Mouse (Mus musculus) Patski (cell line): ENCODE measurements around the gene Rasa2. TPM values are rescaled to one million over a fixed set of nuclear protein-coding genes. Genes with fewer than 3 reads are reported as not detected.

Source experiments
- ATAC-seq: fragments of 100-300 bp; one replicate; pipeline ENCODE4 v1.8.0; 2021
- CTCF ChIA-PET: fragments of 350-600 bp; sonication (Branson Sonifier 250); formaldehyde crosslinking; loops from one replicate; lab custom pipeline; 2022; ENCODE audit warnings: inconsistent platforms; lab: Charles Lee
- POLR2A ChIA-PET: fragments of 350-600 bp; sonication (Branson Sonifier 250); formaldehyde crosslinking; loops from one replicate; lab custom pipeline; 2022; ENCODE audit warnings: antibody characterized with exemption, inconsistent platforms; lab: Charles Lee
- DNase-seq: peaks from one replicate; pipeline ENCODE4 v3.0.0-alpha.2; 2011; ENCODE audit warnings: low read depth, low spot score
- H3K27me3 ChIP-seq: fragments of 371-371 bp; one replicate; pipeline ENCODE4 v1.5.1; 2021
- CTCF ChIP-seq: fragments of 100-300 bp; IDR thresholded peaks from one replicate; pipeline ENCODE4 v1.5.1; 2021
- in situ Hi-C: fragments of 300-500 bp; cut with MboI; formaldehyde crosslinking; loops from 3 replicates; pipeline ENCODE4 v1.11.1; 2018; ENCODE audit warnings: low pct_unique_long_range_greater_than_20kb, mixed read lengths
- polyA plus RNA-seq: library from polyadenylated mRNA; unstranded; gene quantifications from one replicate; pipeline ENCODE4 v1.2.3, GENCODE M21; 2021

Gene Rasa2
- polyA plus RNA-seq, 1 experiment from 2014 or later = 14.6 TPM

GRCm38 (mm10) chr9:96669877-96670276 is 38.5 kb upstream of the Rasa2 start:
- POLR2A ChIA-PET = interaction anchor here (0.5 to 1.4 kb wide), 4 partner anchors 17 to 148 kb away, joined by 3 to 5 read pairs (median 4); no protein-coding TSS in a partner anchor
- in situ Hi-C loops = loop anchor here (5.0 kb wide), 1 partner anchor 127 kb away; no protein-coding TSS in a partner anchor
- H3K27me3 ChIP-seq = no peaks in the 10 kb centered on the region
- CTCF ChIA-PET = interaction anchor here (0.9 to 4.2 kb wide), 27 partner anchors 9 to 204 kb away, joined by 3 to 30 read pairs (median 4); no protein-coding TSS in a partner anchor
- peak; percentile 95 for ATAC-seq
- peak; percentile 81 for TF ChIP-seq CTCF
- DNase-seq = peak; percentile 35

- ChIA-PET POLR2A (interaction anchor here (1.2 kb wide), 1 partner anchor 90 kb away, joined by 3 read pairs; no protein-coding TSS in a partner anchor), CTCF (interaction anchor here (0.6 to 4.2 kb wide), 19 partner anchors 10 to 179 kb away, joined by 3 to 30 read pairs (median 8); no protein-coding TSS in a partner anchor)
- peak; percentile 88 for TF ChIP-seq CTCF
- DNase-seq (no peak), ATAC-seq (peak; percentile 51)
- H3K27me3 ChIP-seq = no peaks in the 10 kb centered on the region
- in situ Hi-C loops = no loop called here
These were observed 37.2 kb upstream of the Rasa2 start for GRCm38 (mm10) chr9:96668628-96669027.

- ATAC-seq (no peak), DNase-seq (no peak)
- no peak for TF ChIP-seq CTCF
- in situ Hi-C loops = no loop called here
- POLR2A ChIA-PET = no interaction called here
- CTCF ChIA-PET = interaction anchor here (1.3 kb wide), 1 partner anchor 8 kb away, joined by 4 read pairs; no protein-coding TSS in a partner anchor
- no peaks in the 10 kb centered on the region for H3K27me3 ChIP-seq
These were observed 29.3 kb upstream of the Rasa2 start for GRCm38 (mm10) chr9:96660510-96661244.

GRCm38 (mm10) chr9:96659801-96660200 is 28.4 kb upstream of the Rasa2 start:
- H3K27me3 ChIP-seq = no peaks in the 10 kb centered on the region
- in situ Hi-C loops = no loop called here
- no peak for TF ChIP-seq CTCF
- DNase-seq (no peak), ATAC-seq (no peak)
- CTCF ChIA-PET = interaction anchor here (0.9 kb wide), 1 partner anchor 11 kb away, joined by 3 read pairs; no protein-coding TSS in a partner anchor
- POLR2A ChIA-PET = no interaction called here

- ATAC-seq (no peak), DNase-seq (no peak)
- CTCF ChIA-PET = interaction anchor here (1.3 to 3.2 kb wide), 10 partner anchors 16 to 145 kb away, joined by 3 to 10 read pairs (median 6); no protein-coding TSS in a partner anchor
- no peak for TF ChIP-seq CTCF
- in situ Hi-C loops = loop anchor here (5.0 kb wide), 1 partner anchor 76 kb away; no protein-coding TSS in a partner anchor
- H3K27me3 ChIP-seq = no peaks in the 10 kb centered on the region
- POLR2A ChIA-PET = no interaction called here
These were observed 22.1 kb upstream of the Rasa2 start for GRCm38 (mm10) chr9:96653538-96653937.

GRCm38 (mm10) chr9:96652763-96653162 is 21.3 kb upstream of the Rasa2 start:
- H3K27me3 ChIP-seq = no peaks in the 10 kb centered on the region
- ChIA-PET POLR2A (interaction anchor here (0.6 to 0.7 kb wide), 2 partner anchors 17 kb away, joined by 3 to 5 read pairs; no protein-coding TSS in a partner anchor), CTCF (interaction anchor here (0.8 to 3.2 kb wide), 15 partner anchors 9 to 166 kb away, joined by 3 to 10 read pairs (median 5); no protein-coding TSS in a partner anchor)
- DNase-seq (no peak), ATAC-seq (no peak)
- in situ Hi-C loops = loop anchor here (5.0 kb wide), 1 partner anchor 75 kb away; no protein-coding TSS in a partner anchor
- peak; percentile 53 for TF ChIP-seq CTCF

- ChIA-PET POLR2A (no interaction called here), CTCF (interaction anchor here (1.1 kb wide), 2 partner anchors 130 to 186 kb away, joined by 3 read pairs; no protein-coding TSS in a partner anchor)
- no peak for TF ChIP-seq CTCF
- no peaks in the 10 kb centered on the region for H3K27me3 ChIP-seq
- DNase-seq = no peak
- no peak for ATAC-seq
- in situ Hi-C loops = loop anchor here (5.0 kb wide), 1 partner anchor 74 kb away; no protein-coding TSS in a partner anchor
These were observed 19.4 kb upstream of the Rasa2 start for GRCm38 (mm10) chr9:96650807-96651206.

GRCm38 (mm10) chr9:96649924-96650323 is 18.5 kb upstream of the Rasa2 start:
- POLR2A ChIA-PET = no interaction called here
- no peak for TF ChIP-seq CTCF
- peak; percentile 53 for DNase-seq
- in situ Hi-C loops = loop anchor here (5.0 kb wide), 1 partner anchor 73 kb away; no protein-coding TSS in a partner anchor
- ATAC-seq = peak; percentile 83
- no peaks in the 10 kb centered on the region for H3K27me3 ChIP-seq
- CTCF ChIA-PET = interaction anchor here (1.1 kb wide), 2 partner anchors 131 to 187 kb away, joined by 3 read pairs; no protein-coding TSS in a partner anchor

- no peak for TF ChIP-seq CTCF
- in situ Hi-C loops = no loop called here
- DNase-seq (no peak), ATAC-seq (no peak)
- H3K27me3 ChIP-seq = no peaks in the 10 kb centered on the region
- CTCF ChIA-PET = interaction anchor here (1.1 kb wide), 2 partner anchors 131 to 188 kb away, joined by 3 read pairs; no protein-coding TSS in a partner anchor
- POLR2A ChIA-PET = no interaction called here
These were observed 17.9 kb upstream of the Rasa2 start for GRCm38 (mm10) chr9:96649362-96649761.

GRCm38 (mm10) chr9:96646668-96647295 is 15.4 kb upstream of the Rasa2 start:
- ChIA-PET POLR2A (no interaction called here), CTCF (no interaction called here)
- TF ChIP-seq CTCF = no peak
- ATAC-seq = no peak
- in situ Hi-C loops = no loop called here
- DNase-seq = no peak
- no peaks in the 10 kb centered on the region for H3K27me3 ChIP-seq
